Mouse (Mus musculus) megakaryocyte, adult 5-6 weeks (primary cell): ENCODE data around the gene Epb41l5. TPM values are rescaled to one million over a fixed set of nuclear protein-coding genes. Genes with fewer than 3 reads are reported as not detected.

Experiments
- ATAC-seq: 2 replicates; pipeline ENCODE4 v1.8.0; 2016; ENCODE audit warnings: mild to moderate bottlenecking, inconsistent platforms; ENCODE audit not compliant: poor library complexity, severe bottlenecking
- total RNA-seq, 2 experiments: library from RNA; stranded (forward) in 1 of 2; stranded (reverse) in 1 of 2; fragments of 153-499, 151-499 nt in 1 of 2; fragments of 221-1000, 200-1000 nt in 1 of 2; gene quantifications; 2 replicates each; pipeline versions ENCODE4 v1.2.3 to v1.2.4; 2015 to 2017

Gene Epb41l5
- total RNA-seq, 2 experiments from 2014 or later = 0.04 to 0.40 TPM

- ATAC-seq = peak; percentile 87
Observed at GRCm38 (mm10) chr1:119598855-119599254, 49.9 kb downstream of the Epb41l5 start.

- ATAC-seq = no peak
Observed at GRCm38 (mm10) chr1:119596954-119597480, 51.8 kb downstream of the Epb41l5 start.

GRCm38 (mm10) chr1:119590041-119590440 lies 58.8 kb downstream of the Epb41l5 start:
- ATAC-seq = no peak

- no peak for ATAC-seq
Observed at GRCm38 (mm10) chr1:119584974-119585373, 63.8 kb downstream of the Epb41l5 start.

GRCm38 (mm10) chr1:119570134-119570533 lies 78.7 kb downstream of the Epb41l5 start:
- ATAC-seq = no peak

GRCm38 (mm10) chr1:119565531-119565930 lies 83.3 kb downstream of the Epb41l5 start:
- no peak for ATAC-seq

- ATAC-seq = no peak
Observed at GRCm38 (mm10) chr1:119557641-119558395, 91.0 kb downstream of the Epb41l5 start.

GRCm38 (mm10) chr1:119555651-119556050 lies 93.1 kb downstream of the Epb41l5 start:
- no peak for ATAC-seq

- ATAC-seq = no peak
Observed at GRCm38 (mm10) chr1:119551651-119552050, 97.1 kb downstream of the Epb41l5 start.

GRCm38 (mm10) chr1:119550064-119550463 lies 98.7 kb downstream of the Epb41l5 start:
- ATAC-seq = no peak

- ATAC-seq = no peak
Observed at GRCm38 (mm10) chr1:119549327-119549689, 99.5 kb downstream of the Epb41l5 start.

GRCm38 (mm10) chr1:119548668-119549326 lies 100.0 kb downstream of the Epb41l5 start:
- peak; percentile 81 for ATAC-seq

GRCm38 (mm10) chr1:119546490-119546889 lies 102.3 kb downstream of the Epb41l5 start:
- no peak for ATAC-seq

GRCm38 (mm10) chr1:119545671-119546070 lies 103.1 kb downstream of the Epb41l5 start:
- ATAC-seq = no peak

- no peak for ATAC-seq
Observed at GRCm38 (mm10) chr1:119545164-119545563, 103.6 kb downstream of the Epb41l5 start.

GRCm38 (mm10) chr1:119544611-119545155 lies 104.1 kb downstream of the Epb41l5 start:
- ATAC-seq = no peak

GRCm38 (mm10) chr1:119543316-119543715 lies 105.5 kb downstream of the Epb41l5 start:
- ATAC-seq = no peak

- no peak for ATAC-seq
Observed at GRCm38 (mm10) chr1:119541570-119541969, 107.2 kb downstream of the Epb41l5 start.

GRCm38 (mm10) chr1:119540836-119541557 lies 107.8 kb downstream of the Epb41l5 start:
- ATAC-seq = no peak

- ATAC-seq = no peak
Observed at GRCm38 (mm10) chr1:119539252-119539651, 109.5 kb downstream of the Epb41l5 start.

- ATAC-seq = no peak
Observed at GRCm38 (mm10) chr1:119537651-119538050, 111.1 kb downstream of the Epb41l5 start.
